Mouse (Mus musculus) kidney, embryonic 14.5 days (tissue): ENCODE results near the gene Btaf1. TPM values are rescaled to one million over a fixed set of nuclear protein-coding genes. Genes with fewer than 3 reads are reported as not detected.

Experiments
- ATAC-seq: fragments of 200-750 bp; cut with Nextera tagmentation; 2 replicates; pipeline ENCODE4 v1.8.0; 2017; ENCODE audit warnings: moderate number of reproducible peaks, mild to moderate bottlenecking, moderate TSS enrichment, moderate library complexity; ENCODE audit not compliant: low FRiP score, low TSS enrichment
- H3K27ac ChIP-seq: fragments of 300-500 bp; sonication (generic); 2 replicates; pipeline ENCODE4 v1.5.1; 2014; ENCODE audit warnings: low read depth, mild to moderate bottlenecking, low read length, moderate library complexity, mixed read lengths
- H3K27me3 ChIP-seq: fragments of 300-500 bp; sonication (generic); 2 replicates; pipeline ENCODE4 v1.6.1; 2014; ENCODE audit warnings: mild to moderate bottlenecking, low read length; ENCODE audit not compliant: control insufficient read depth, insufficient read depth
- H3K36me3 ChIP-seq: fragments of 300-500 bp; sonication (generic); 2 replicates; pipeline ENCODE4 v1.6.1; 2014; ENCODE audit warnings: low read length, mixed read lengths; ENCODE audit not compliant: control insufficient read depth, insufficient read depth
- H3K4me1 ChIP-seq: fragments of 300-500 bp; sonication (generic); 2 replicates; pipeline ENCODE4 v1.6.1; 2014; ENCODE audit warnings: low read length, mixed read lengths; ENCODE audit not compliant: control insufficient read depth, insufficient read depth
- H3K4me2 ChIP-seq: fragments of 300-500 bp; sonication (generic); replicated peaks from 2 replicates; pipeline ENCODE4 v1.6.1; 2014; ENCODE audit warnings: low read depth, mild to moderate bottlenecking, low read length
- H3K4me3 ChIP-seq: fragments of 300-500 bp; sonication (generic); 2 replicates; pipeline ENCODE4 v1.5.1; 2014; ENCODE audit warnings: mild to moderate bottlenecking, low read length
- H3K9ac ChIP-seq: fragments of 300-500 bp; sonication (generic); 2 replicates; pipeline ENCODE4 v1.6.1; 2014; ENCODE audit warnings: low read depth, mild to moderate bottlenecking, low read length, moderate library complexity
- H3K9me3 ChIP-seq: fragments of 300-500 bp; sonication (generic); 2 replicates; pipeline ENCODE4 v1.6.1; 2016; ENCODE audit warnings: low read length; ENCODE audit not compliant: control insufficient read depth
- WGBS: fragments of 180-500 bp; shearing (Covaris S2); extraction: QIAGEN DNeasy Blood & Tissue Kit; methylation state at CpG from one replicate; pipeline ENCODE4 v1.1.7; 2014; 5-methylcytosine and 5-hydroxymethylcytosine counted together
- polyA plus RNA-seq: library from polyadenylated mRNA; unstranded; fragments of >200 nt; fragmentation: Nextera tagmentation; extraction: Ambion mirVana; gene quantifications from 2 replicates; pipeline ENCODE4 v1.2.1, GENCODE M21; 2014

Btaf1 gene
- polyA plus RNA-seq, 1 experiment from 2014 or later, result 19.0 TPM

DNA sequence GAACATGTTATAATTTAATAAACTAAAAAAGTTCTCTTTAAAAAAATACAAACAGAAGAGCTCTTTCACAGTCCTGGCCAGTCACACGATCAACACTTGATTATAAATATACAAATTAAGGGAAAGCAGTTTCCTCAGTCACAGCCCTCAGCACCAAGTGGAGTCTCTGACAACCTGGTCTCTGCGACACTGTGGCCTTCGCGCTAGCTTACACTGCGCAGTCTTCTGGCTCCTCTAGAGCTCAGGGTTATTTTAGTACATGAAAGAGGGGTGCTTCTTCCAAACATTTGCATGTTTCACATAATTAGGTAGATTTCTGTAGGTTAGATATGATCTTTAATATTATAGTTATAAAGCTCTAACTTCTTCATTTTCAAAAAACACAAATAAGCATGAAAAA is 96.3 kb downstream of the Btaf1 start:
- Histone ChIP-seq H3K27ac (no peak overlapping the region), H3K4me3 (no peak overlapping the region), H3K4me1 (0 out of 2 replicates have a peak, but pooled peaks cover 5% of the 10 kb centered on the region), H3K9me3 (no peaks in the 10 kb centered on the region), H3K4me2 (no peak overlapping the region), H3K9ac (no peak overlapping the region), H3K36me3 (no peaks in the 10 kb centered on the region), H3K27me3 (no peaks in the 10 kb centered on the region)
- 93% methylated on average over 5 of the region's 5 CpGs for WGBS
- no peak for ATAC-seq

DNA sequence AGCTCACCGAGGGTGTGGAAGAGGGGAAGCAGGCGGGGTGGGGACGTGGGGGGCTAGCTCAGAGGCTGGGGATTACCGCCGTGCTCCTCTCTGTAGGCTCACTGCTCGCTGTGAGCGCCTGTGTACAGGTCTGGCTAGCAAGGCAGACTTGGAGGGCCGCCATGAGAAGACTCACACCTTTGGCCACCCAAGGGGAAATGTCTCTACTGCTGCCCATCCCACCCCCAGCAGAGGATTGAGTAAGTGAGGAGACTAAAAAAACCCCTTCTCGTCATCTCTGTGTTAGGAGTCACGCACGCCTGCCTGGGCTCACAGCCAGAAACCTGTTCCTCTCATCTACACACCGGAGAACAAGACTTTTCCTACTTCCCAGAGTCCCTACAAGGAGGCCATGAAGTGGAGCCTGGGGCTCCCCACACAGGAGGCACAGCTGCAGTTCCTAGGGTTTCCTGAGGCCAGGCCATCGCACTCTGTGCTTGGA is 100.0 kb downstream of the Btaf1 start:
- Histone ChIP-seq H3K4me1 (0 out of 2 replicates have a peak, but pooled peaks cover 5% of the 10 kb centered on the region), H3K4me2 (no peak overlapping the region), H3K36me3 (no peaks in the 10 kb centered on the region), H3K4me3 (no peak overlapping the region), H3K27me3 (no peaks in the 10 kb centered on the region), H3K9ac (no peak overlapping the region), H3K27ac (no peak overlapping the region), H3K9me3 (no peaks in the 10 kb centered on the region)
- peak; percentile 16; the same call in 1 of the 2 replicates for ATAC-seq
- 74% methylated on average over 13 of the region's 13 CpGs for WGBS

GRCm38 (mm10) chr19:37026408-37026807 is 100.5 kb downstream of the Btaf1 start:
- no peaks in the 10 kb centered on the region for H3K36me3 ChIP-seq
- H3K4me1 ChIP-seq, result 0 out of 2 replicates have a peak, but pooled peaks cover 5% of the 10 kb centered on the region
- ATAC-seq, result peak; percentile 68
- no peaks in the 10 kb centered on the region for H3K9me3 ChIP-seq
- 27% methylated on average over 11 of the region's 11 CpGs for WGBS
- no peak overlapping the region for H3K9ac ChIP-seq
- H3K27ac ChIP-seq, result no peak overlapping the region
- H3K4me2 ChIP-seq, result no peak overlapping the region
- no peak overlapping the region for H3K4me3 ChIP-seq
- H3K27me3 ChIP-seq, result no peaks in the 10 kb centered on the region

DNA sequence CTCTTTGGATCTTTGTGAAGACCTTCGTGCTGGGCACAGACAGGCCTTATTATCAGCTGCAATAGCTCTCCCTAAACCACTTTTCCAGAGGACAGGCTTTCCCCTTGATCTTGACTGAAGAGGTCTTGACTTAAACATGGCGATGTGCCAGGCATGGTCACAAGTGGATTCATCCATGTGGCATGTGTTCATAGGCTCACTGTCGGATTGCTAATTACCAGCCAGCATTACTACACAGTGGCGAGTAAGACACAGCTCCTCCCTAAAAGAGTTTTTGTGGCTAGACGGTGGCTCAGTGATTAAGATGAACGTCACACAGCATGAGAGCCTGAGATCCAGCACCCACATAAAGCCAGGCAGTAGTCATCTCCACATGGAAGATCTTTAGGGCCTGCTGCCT is 103.9 kb downstream of the Btaf1 start:
- H3K4me2 ChIP-seq, result no peak overlapping the region
- H3K9me3 ChIP-seq, result no peaks in the 10 kb centered on the region
- H3K4me1 ChIP-seq, result 0 out of 2 replicates have a peak, but pooled peaks cover 5% of the 10 kb centered on the region
- no peaks in the 10 kb centered on the region for H3K36me3 ChIP-seq
- WGBS, result 83% methylated on average over 6 of the region's 6 CpGs
- H3K27ac ChIP-seq, result no peak overlapping the region
- no peak for ATAC-seq
- H3K9ac ChIP-seq, result no peak overlapping the region
- H3K27me3 ChIP-seq, result no peaks in the 10 kb centered on the region
- no peak overlapping the region for H3K4me3 ChIP-seq

DNA sequence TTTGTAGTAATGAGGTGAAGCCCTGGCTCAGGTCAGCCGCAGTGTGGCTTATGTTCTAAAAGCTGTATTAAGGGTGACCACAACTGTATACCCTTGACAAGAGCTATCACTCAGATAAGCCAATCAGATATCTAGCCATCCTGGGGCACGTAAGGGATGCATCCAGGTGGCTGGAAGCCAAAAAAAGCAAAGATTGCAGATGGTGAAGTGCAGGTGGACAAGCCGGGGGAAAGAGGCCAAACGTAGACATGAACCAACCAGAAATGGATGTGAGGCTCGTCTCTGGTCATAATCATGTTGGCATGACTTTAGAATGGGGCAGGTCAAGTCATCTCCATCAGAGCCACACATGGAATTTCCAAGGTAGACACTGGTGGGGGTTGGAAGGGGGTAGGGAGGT is 105.6 kb downstream of the Btaf1 start:
- H3K36me3 ChIP-seq, result no peaks in the 10 kb centered on the region
- H3K4me3 ChIP-seq, result no peak overlapping the region
- H3K9me3 ChIP-seq, result no peaks in the 10 kb centered on the region
- ATAC-seq, result no peak
- 84% methylated on average over 5 of the region's 5 CpGs for WGBS
- H3K27me3 ChIP-seq, result no peaks in the 10 kb centered on the region
- H3K9ac ChIP-seq, result no peak overlapping the region
- no peaks in the 10 kb centered on the region for H3K4me1 ChIP-seq
- H3K4me2 ChIP-seq, result no peak overlapping the region
- H3K27ac ChIP-seq, result no peak overlapping the region

- whole genome bisulfite sequencing, result 78% methylated on average over 2 of the region's 2 CpGs
- Histone ChIP-seq H3K9me3 (no peaks in the 10 kb centered on the region), H3K4me3 (no peak overlapping the region)
These were observed 106.5 kb downstream of the Btaf1 start for GRCm38 (mm10) chr19:37032364-37032763.

DNA sequence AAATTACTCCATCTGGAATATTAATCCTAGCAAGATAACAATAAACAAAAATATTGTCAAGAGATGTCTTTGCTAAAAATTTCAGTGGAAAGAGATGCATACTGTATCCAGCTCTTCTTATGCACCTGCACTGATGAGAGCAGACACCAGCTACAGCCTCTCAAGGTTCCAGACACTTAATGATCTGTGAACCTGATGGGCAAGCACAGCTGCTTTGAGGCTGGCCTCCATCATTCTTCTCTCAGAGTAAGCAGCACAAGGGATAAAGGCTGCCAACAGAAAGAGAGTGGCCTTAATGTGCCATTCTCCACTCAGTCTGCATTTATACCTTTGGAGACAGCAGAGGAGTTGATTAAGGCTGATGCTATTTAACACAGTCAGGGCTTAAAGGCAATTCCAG is 115.0 kb downstream of the Btaf1 start:
- Histone ChIP-seq H3K27ac (no peak overlapping the region), H3K9ac (no peak overlapping the region), H3K36me3 (no peaks in the 10 kb centered on the region), H3K4me1 (no peaks in the 10 kb centered on the region), H3K9me3 (no peaks in the 10 kb centered on the region), H3K4me3 (no peak overlapping the region), H3K27me3 (no peaks in the 10 kb centered on the region), H3K4me2 (no peak overlapping the region)
- no peak for ATAC-seq

More at GRCm38 (mm10) chr19:37032364-37032763, 106.5 kb downstream of the Btaf1 start:
- no peak overlapping the region for H3K9ac ChIP-seq
- no peaks in the 10 kb centered on the region for H3K36me3 ChIP-seq
- no peak overlapping the region for H3K4me2 ChIP-seq
- H3K27ac ChIP-seq, result no peak overlapping the region
- no peak for ATAC-seq
- H3K4me1 ChIP-seq, result no peaks in the 10 kb centered on the region
- no peaks in the 10 kb centered on the region for H3K27me3 ChIP-seq

- H3K9me3 ChIP-seq, result no peaks in the 10 kb centered on the region
- H3K27me3 ChIP-seq, result no peaks in the 10 kb centered on the region
- WGBS, result 86% methylated on average over 10 of the region's 10 CpGs
- H3K9ac ChIP-seq, result no peak overlapping the region
- H3K36me3 ChIP-seq, result no peaks in the 10 kb centered on the region
- H3K27ac ChIP-seq, result no peak overlapping the region
- ATAC-seq, result no peak
- no peak overlapping the region for H3K4me2 ChIP-seq
- H3K4me1 ChIP-seq, result no peaks in the 10 kb centered on the region
- H3K4me3 ChIP-seq, result no peak overlapping the region
These were observed 118.6 kb downstream of the Btaf1 start for GRCm38 (mm10) chr19:37044431-37044830.

DNA sequence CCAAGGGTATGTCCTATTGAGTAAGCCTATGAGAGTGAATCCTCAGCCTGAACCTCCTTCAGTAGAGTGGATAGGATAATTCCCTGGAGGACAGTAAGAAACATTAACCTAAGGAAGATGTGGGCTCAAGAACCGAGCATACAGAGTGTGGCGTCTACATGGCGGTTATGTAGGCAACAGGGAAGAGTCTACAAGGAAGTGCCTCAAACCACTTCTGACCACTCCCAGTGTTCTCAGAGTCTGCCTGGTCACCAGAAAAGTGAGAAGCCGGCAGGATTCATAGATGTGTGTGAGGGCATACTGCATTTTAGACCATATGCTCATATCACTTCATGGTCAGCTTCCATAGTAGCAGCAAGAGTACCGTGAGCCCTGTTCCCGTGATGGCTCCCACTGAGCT is 122.6 kb downstream of the Btaf1 start:
- H3K9ac ChIP-seq, result no peak overlapping the region
- H3K27ac ChIP-seq, result no peak overlapping the region
- no peak overlapping the region for H3K4me3 ChIP-seq
- no peaks in the 10 kb centered on the region for H3K4me1 ChIP-seq
- H3K36me3 ChIP-seq, result no peaks in the 10 kb centered on the region
- H3K27me3 ChIP-seq, result no peaks in the 10 kb centered on the region
- no peak overlapping the region for H3K4me2 ChIP-seq
- ATAC-seq, result no peak
- 97% methylated on average over 6 of the region's 6 CpGs for WGBS
- no peaks in the 10 kb centered on the region for H3K9me3 ChIP-seq
